Mouse (Mus musculus): ENCODE measurements around the gene Gpn2.

Gene Gpn2

DNA sequence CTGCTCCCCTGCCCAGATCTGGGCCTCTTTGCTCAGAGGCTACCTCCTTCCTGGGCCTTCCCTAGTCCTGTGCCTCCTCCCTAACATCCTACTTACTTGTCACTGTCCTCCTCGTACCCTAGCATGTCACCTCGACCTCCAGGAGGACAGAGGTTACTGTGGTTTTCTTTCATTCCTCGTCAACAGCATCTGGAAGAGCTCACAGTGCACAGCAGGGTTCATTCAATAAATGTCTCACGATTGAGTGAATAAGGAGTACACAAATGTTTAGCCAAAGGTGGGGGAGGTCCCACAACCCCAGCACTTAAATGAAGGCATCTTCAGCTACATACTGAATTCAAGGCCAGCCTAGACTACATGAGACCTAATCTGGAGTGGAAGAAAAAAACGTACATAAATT is 42.1 kb downstream of the Gpn2 start:
- no peak for DNase-seq

DNA sequence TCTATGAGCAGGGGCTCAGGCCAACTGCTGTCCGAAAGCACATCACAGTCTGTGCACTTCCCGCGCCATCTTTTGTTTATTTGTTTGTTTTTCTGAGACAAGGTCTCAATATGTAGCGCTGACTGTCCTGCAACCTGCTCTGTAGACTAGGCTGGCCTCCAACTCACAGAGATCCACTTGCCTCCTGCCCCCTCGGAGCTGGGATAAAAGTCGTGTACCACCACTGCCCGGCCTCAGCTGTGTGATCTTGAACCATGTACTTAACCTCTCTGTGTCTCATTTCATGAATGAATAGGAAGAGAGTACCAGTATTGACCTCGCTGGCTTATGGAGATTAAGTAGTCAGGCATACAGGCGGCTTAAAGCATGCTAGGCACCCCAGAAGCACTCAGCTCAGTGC is 42.5 kb downstream of the Gpn2 start:
- no peak for DNase-seq

DNA sequence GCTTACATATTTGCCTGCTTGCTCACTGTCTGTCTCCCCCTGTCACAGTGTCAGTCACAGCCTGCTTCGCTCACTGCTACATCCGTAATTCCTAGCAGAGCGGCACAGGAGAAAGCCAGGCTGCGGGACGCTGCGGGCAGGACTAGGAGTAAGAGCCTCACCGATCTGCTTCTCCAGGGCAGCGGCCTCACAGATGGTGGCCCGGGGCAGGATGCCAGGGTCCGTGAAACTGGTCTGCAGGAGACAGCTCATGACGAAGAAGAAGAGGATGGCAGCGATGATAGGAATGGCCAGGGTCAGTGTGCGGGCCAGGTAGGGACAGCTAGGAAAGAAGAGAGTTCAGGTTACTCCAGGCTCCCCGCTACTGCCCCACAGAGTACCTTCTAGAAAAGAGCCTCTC is 42.9 kb downstream of the Gpn2 start:
- DNase-seq: peak; percentile 79

DNA sequence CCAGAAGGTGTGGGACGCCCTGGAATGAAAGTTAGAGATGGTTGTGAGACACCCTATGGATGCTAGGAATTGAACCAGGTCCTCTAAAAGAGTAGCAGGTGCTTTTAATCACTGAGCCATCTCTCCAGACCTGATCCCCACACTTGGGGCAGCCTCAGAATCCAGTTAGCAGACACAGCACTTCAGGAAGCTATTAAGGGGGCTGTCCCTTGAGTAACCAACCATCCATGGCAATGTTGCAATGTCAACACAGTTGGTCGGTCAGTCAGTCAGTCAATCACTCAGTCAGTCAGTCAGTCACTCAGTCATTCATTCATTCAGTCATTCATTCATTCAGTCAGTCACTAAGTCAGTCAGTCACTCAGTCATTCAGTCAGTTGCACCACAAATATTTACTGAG is 44.4 kb downstream of the Gpn2 start:
- DNase-seq: no peak

DNA sequence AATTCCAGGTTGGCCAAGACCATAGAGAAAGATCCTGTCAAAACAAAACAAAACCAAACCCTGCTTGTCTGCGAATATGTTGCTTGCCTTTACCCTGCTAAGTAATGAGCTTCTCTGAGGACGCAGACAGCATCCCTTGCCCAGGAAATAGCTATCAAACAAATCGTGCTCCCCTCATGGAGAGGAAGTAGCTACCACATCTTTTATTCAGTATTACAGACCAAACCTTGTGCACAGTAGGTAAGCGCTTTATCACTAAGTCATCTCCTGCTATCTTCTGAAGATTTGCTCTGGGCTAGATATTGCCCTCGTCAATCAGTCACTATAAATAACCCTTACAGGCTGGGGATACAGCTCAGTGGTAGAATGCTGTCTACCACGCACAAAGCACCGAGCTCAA is 45.0 kb downstream of the Gpn2 start:
- no peak for DNase-seq

DNA sequence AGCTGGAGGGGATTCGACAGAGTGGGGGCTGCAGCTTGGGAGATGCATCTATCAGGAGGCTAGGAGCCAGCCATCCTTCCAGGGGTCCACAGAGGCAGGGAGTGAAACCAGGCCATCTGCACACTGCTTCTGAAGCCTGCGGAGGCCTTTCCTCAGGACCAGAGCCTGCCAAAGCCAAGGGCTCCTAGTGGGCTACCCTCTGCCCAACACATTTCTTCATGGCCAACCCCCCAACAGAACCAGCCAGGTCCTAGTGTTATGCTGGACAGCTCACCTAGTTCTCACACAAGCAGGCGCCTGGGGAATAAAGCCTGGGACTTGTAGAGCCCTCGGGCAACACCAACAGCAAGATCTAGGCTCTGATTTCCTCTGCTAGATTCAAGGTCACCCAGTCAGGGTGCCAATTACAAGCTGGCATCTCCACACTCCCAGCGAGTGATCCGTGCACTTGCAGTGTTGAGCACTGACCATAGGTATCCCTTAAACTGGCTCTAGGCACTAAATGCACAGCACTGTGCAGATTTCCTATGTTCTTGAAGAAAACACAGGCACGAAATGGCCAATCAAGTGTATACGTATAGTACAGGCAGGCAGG is 46.3 kb downstream of the Gpn2 start:
- peak; percentile 50 for DNase-seq

DNA sequence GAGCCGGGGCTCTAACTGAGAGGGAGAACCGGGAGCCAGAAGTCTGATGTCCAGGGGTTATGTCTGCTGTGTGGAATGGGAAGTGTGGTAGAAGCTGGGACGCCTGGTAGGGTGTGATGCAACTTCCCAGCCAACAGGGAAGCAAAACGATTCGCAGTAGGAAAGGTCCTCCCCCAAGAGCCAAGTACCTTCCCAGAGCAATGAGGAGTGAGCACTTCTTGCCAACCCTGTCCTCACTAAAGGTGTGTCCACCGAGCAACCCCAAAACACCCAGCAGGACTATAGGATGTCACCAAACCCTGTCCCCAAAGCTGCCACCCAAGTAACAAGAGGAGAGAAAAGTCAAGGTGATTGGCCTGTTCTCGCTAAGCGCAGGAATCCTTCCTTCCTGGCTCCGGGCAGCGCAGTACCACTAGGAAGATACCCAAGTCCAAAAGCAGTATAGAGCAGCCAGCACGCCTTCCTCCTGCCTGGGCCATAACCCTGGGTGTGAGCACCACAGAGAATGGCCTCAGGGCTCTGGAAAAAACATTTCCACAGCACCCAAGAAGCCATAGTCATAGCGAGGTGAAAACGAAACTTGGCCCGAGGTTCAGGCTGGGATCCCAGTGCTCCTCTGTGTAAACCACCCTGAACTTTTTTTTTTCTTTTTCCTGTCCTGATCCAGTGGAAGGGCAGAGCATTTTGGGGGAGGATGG is 47.1 kb downstream of the Gpn2 start:
- no peak for DNase-seq

DNA sequence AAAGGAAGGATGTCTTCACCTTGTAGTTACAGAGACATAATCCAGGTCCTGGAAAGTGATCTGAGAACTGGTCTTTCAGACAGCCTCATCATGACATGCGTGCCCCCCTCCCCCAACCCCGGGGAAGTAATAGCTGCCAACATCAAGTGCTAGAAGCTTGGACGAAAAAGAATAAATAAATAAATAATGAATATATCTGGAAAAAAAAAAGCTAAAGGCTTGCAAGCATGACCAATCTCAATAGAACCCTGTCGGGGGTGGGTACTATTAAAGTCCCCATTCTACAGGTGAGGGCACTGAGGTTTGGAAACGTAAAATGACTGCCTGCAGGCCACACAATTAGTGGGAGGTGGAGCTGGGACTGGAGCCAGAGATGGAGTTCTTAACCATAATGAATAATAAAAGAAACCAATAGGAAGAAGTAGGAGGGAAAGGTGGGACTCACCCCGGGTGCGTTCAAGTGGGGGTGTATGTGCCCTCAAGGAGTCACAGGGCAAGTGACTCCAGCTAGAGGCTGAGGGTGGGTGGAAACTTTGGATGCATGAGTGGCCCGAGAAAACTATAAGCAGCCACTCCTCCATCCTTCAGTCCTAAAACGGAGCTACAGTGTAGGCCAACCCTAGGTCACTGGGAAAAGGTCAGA is 47.7 kb downstream of the Gpn2 start:
- peak; percentile 46 for DNase-seq

DNA sequence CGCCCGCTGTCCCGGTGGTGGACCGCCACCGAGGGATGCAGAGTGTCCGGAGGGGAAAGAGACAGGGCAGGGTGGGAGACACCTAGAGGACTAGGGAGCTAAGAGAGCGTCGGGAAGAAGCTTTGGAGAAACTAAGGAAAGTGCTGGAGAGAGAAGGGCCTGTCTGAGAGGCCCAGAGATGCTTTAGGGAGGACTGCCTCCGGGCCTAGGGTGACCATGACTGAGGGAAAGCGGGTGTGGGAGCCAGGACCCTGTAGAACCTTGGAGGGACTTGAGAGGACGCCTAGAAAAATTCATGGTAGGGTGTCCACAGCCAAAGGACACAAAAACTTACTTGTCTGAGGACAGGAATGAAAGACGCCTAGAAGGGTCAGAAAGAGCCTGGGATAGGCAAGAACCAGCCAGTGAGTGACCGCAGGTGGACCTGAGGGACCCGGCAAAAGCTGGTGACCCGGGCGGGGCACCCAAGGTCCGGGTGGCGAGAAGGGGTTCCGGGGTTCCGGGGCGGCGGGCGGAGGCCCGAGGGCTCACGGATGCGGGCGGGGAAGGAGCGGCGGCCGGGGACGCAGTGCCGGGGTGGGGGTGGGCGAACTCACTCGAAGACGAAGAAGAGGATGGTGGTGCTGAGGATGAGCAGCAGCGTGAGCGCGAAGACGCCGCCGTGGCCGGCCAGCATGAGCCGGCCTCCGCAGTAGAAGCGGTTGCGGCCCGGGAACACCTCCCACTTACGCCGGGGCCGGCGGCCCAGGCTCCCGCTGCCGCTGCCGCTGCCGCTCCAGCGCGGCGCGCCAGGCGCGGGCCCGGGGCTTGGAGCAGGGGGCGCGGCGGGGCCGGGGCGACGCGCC is 48.5 kb downstream of the Gpn2 start:
- DNase-seq: peak; percentile 58

DNA sequence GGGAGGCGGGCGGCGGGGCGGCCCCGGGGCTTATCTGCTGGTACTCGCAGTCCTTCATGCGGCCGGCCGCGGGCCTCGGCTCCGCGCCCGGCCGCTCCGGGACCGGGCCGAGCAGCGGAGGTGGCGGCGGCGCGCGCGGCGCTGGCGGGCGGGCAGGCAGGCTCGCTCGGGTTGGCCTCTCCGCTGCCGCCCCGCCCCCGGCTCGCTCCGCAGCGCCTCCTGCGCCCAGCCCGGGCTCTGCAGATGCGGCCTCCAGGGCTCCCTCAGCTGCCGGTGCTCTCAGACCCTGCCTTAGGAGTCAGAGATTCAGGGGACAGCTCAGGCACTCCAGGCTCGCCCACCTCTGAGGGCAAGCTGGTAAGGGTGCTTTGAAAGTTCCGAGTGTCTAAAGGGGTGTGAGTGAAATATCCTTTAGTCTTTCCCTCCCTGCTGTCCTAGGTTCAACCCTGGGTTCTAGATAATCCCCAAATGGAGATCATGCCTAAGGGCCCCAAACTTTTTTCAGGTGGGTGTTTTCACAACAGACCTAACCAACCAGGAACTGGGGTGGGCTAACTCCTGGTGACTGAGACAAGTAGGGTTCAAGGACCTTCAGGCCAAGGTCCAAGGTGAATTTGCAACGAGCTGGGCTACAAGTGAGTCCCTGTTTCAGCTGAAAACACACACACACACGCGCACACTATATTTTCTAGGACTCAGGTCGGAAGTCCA is 49.3 kb downstream of the Gpn2 start:
- DNase-seq: peak; percentile 89

DNA sequence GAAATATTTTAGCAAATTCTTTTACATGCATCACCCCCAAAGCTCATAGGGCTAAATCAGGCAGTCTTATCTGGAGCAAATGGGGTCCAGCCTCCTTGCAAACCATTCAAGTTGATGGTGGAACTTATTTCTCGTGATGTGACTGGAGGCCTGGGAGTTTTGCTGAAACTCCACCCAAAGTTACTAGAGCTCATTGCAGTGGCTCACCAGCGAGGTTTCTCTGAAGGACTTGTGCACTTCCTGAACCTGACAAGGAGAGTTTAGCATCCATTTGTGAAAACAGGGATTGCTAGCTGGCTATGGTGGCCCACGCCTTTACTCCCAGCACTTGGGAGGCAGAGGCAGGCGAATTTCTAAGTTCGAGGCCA is 49.9 kb downstream of the Gpn2 start:
- DNase-seq: no peak
